Mouse (Mus musculus): ENCODE data around the gene Ptprt.

Gene Ptprt

GRCm38 (mm10) chr2:161549577-161549976 is 1111.4 kb downstream of the Ptprt start:
- DNase-seq (ENCODE audit: inconsistent ontology term) = no peak

DNA sequence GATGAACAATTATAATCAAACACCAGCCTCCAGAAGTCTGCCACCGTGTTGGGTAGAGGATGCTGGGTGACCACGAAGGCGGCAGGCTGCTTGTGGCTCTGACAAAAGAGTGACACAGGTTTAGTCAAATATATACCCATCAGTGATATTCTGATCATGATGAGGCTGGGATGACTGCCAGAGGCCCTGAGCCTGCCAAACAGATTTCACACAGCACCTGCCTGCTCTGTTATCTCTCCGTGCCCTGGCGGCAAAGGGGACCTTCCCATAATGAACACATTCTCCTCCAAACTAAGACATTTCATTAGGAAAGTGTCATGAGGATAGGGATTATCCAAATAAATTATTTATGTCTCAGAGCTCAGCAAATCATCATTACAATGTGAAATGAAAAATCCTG is 1113.6 kb downstream of the Ptprt start:
- DNase-seq (ENCODE audit: inconsistent ontology term) = no peak

DNA sequence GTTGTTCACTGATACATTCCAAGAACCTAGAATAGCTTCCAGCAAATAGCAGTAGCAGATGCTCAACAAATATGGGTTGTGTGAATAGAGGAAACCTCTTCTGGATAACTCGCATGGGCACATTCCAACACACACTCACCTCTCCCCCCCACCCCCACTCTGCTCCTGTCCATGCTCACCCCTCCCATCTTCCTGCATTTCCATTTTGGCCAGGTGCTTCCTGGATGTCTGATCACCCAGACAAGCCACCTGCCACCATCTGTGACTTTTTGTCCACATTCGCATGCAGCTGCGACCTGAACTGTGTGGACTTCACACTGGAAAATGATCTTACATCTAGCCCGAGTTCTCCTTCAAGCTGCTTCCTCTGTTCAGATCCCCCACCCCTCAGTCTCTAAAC is 1115.5 kb downstream of the Ptprt start:
- DNase-seq (ENCODE audit: inconsistent ontology term) = no peak

- DNase-seq (ENCODE audit: inconsistent ontology term) = no peak
Measured at GRCm38 (mm10) chr2:161534151-161534550, 1126.8 kb downstream of the Ptprt start.

DNA sequence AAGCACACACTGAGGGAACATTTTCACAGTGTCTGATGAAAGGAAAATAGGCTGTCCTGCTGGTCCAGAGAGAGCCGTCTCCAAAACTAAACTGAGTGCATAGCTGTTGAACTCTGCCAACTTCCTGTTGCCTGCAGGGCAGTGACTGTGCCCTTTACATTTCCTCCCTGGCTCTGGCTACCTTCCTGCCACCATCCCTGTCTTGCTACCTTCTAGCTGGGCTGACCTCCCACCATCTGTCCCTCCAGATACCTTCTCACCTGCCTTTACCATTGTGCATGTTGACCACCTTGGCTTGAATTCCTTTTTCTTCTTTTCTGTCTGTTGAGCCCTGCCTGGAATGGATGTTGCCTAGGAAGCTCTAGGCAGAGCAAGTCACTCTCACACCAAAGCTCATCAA is 1133.8 kb downstream of the Ptprt start:
- no peak for DNase-seq (ENCODE audit: inconsistent ontology term)

- no peak for DNase-seq (ENCODE audit: inconsistent ontology term)
Measured at GRCm38 (mm10) chr2:161519671-161520070, 1141.3 kb downstream of the Ptprt start.

- DNase-seq (ENCODE audit: inconsistent ontology term) = peak; percentile 78
Measured at GRCm38 (mm10) chr2:161516921-161517320, 1144.0 kb downstream of the Ptprt start.

- DNase-seq (ENCODE audit: inconsistent ontology term) = peak; percentile 82
Measured at GRCm38 (mm10) chr2:161513256-161513655, 1147.7 kb downstream of the Ptprt start.

DNA sequence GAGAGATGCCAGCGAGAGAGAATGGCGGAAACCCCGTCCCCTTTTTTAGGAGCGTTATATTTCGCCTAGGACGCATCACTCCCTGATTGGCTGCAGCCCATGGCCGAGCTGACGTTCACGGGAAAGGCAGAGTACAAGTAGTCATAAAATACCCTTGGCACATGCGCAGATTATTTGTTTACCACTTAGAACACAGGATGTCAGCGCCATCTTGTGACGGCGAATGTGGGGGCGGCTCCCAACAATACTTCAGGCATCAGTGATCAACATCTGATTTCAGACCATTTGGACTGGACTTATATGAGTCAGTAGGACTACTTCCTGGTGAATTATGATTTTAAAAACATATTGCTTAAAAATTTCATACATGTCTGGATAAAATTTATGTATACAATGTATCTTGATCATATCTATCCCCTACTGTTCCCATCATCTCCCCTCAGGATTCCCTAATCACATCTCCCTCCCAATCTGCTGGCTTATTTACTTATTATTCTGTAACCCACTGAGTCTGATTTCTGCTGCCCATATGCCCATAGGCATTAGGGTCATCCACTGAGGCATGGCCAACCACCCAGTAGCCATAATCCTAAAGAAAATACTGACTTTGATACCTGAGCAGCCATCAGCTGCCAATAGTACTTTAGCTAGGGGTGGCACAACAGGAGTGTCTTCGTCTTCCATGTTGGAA is 1148.9 kb downstream of the Ptprt start:
- peak; percentile 57 for DNase-seq (ENCODE audit: inconsistent ontology term)

DNA sequence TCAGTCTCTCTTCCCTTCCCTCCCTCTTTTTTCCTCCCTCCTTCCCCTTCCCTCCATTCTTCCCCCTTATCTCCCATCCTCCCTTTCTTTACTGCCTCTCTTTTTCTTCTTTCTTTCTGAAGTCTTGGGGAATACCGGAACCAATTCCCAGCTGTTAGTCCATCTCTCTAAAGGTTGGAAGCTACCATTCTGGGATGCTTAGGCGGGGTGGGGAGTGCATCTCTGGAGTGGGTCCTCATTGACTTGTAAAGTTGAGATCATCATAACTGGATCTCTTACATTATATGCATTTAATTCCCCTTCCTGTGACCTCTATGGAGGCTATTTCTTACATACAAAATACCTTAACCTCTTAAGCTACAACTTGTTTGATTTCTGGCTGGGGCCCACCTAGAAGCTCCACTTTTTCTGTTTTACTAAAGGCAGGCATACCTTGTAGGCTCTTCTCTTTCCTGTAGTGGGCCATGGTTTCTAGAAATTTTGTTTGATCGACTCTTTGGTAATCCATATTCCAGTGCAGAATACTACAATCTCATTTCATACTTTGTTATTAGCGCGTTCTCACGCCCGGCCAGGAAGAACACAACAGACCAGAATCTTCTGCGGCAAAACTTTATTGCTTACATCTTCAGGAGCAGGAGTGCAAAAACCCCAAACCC is 1149.7 kb downstream of the Ptprt start:
- DNase-seq (ENCODE audit: inconsistent ontology term) = no peak

GRCm38 (mm10) chr2:161499097-161499899 is 1161.6 kb downstream of the Ptprt start:
- DNase-seq (ENCODE audit: inconsistent ontology term) = no peak

DNA sequence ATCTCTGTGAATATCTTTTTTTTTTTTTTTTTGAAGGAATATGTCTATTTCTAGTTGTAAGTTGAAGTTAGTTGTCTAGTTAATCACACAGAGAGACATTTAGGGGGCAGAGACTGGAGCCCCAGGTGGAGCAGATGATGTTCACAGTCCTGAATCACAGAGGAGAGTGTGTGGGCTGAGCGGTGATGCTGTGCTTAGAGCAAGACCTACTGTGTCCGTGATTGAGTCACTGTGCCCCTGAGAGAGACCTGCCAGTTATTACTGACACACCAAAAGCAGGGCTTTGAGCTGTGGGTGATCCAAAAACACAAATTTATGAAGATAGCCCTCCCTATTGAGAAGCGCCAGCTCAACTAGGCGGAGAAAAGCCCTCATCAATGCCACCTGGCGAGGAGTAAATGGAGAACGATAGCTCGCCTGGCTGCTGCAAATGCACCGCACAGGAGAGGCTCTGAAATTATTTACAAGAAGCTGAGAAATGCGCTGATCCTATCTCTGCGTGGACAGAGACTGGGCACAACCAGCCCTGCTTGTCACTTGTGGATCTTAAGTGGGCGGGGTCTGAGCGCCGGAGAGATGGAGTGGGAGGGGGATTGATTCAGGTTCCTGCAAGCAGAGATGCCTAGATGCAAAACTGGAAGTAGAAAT is 1162.4 kb downstream of the Ptprt start:
- DNase-seq (ENCODE audit: inconsistent ontology term) = no peak

DNA sequence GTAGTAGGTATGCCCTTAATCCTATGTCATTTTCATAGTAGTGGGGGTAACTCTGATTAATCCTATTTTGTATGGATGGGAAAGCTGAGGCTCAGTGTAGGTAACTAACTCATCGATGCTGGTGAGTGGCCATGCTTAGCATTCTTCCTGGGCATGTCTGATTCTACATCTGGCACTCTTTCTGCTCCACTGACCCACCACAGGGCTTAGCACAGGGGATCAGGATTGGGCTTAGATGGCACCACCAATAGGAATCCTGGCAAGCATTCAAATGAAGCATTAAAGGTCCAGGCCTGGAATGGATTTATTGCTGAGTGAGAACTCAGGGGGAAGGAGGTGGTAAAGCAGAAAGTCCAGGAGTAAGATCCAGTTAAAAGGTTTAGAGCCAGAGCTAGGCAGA is 1179.2 kb downstream of the Ptprt start:
- no peak for DNase-seq (ENCODE audit: inconsistent ontology term)

DNA sequence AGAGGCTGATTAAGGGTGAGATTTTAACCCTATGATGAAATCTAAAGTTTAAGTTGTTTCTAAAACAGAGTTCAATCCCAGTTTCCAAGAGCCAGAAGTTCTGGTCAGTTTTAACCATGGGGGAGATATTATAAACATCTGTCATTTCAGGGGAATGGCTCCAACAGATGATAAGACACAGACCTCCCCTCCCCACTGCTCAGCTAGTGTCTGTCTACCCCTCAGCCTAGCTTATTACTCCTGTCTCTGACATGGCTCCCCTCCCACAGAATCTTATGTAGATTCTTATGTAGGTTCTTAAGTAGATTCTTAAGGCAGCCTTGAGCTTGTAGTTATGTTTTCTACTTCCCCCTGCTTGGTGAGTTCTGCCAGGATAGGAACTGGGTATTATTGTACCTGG is 1180.5 kb downstream of the Ptprt start:
- DNase-seq (ENCODE audit: inconsistent ontology term) = no peak
